Mouse (Mus musculus): ENCODE results near the gene Cers5. TPM values are rescaled to one million over a fixed set of nuclear protein-coding genes. Genes with fewer than 3 reads are reported as not detected.
"Not testable (repeated sequence)": the region's sequence is repeated elsewhere in the genome, so short reads cannot be mapped to it uniquely, and the experiment has no call there.

The Cers5 gene
- polyA plus RNA-seq, 1 experiment, result 59.8 TPM

- DNase-seq (ENCODE audit: low read depth), result no peak
These were observed 67.1 kb downstream of the Cers5 start, which contains the start of gene Gm17349 for GRCm38 (mm10) chr15:99705440-99706048. Gm17349 (minus strand) TSS chr15:99705490.

GRCm38 (mm10) chr15:99704881-99705280 is 67.8 kb downstream of the Cers5 start:
- no peak for DNase-seq (ENCODE audit: low read depth)

- no peak for DNase-seq (ENCODE audit: low read depth)
These were observed 68.5 kb downstream of the Cers5 start for GRCm38 (mm10) chr15:99704041-99704681.

GRCm38 (mm10) chr15:99703676-99704040 is 69.0 kb downstream of the Cers5 start:
- no peak for DNase-seq (ENCODE audit: low read depth)

GRCm38 (mm10) chr15:99703104-99703503 is 69.6 kb downstream of the Cers5 start:
- no peak for DNase-seq (ENCODE audit: low read depth)

GRCm38 (mm10) chr15:99701999-99702900 is 70.4 kb downstream of the Cers5 start, which contains the start of gene Smarcd1:
Smarcd1 (plus strand) TSS chr15:99702129.
- no peak for DNase-seq (ENCODE audit: low read depth)

GRCm38 (mm10) chr15:99701640-99701998 is 71.1 kb downstream of the Cers5 start:
- not testable (repeated sequence) for DNase-seq (ENCODE audit: low read depth)

GRCm38 (mm10) chr15:99700219-99701106 is 72.2 kb downstream of the Cers5 start:
- no peak for DNase-seq (ENCODE audit: low read depth)

- DNase-seq (ENCODE audit: low read depth), result no peak
These were observed 73.0 kb downstream of the Cers5 start for GRCm38 (mm10) chr15:99699715-99700114.

GRCm38 (mm10) chr15:99698533-99699085 is 74.1 kb downstream of the Cers5 start:
- no peak for DNase-seq (ENCODE audit: low read depth)

- DNase-seq (ENCODE audit: low read depth), result no peak
These were observed 75.4 kb downstream of the Cers5 start for GRCm38 (mm10) chr15:99697309-99697708.

- DNase-seq (ENCODE audit: low read depth), result no peak
These were observed 80.7 kb downstream of the Cers5 start for GRCm38 (mm10) chr15:99691976-99692375.

GRCm38 (mm10) chr15:99690924-99691323 is 81.8 kb downstream of the Cers5 start:
- no peak for DNase-seq (ENCODE audit: low read depth)

GRCm38 (mm10) chr15:99688712-99689111 is 84.0 kb downstream of the Cers5 start:
- DNase-seq (ENCODE audit: low read depth), result no peak

Other genes with a start within 250 kb of the Cers5 start
- 19.4 and 23.8 TPM in 2 replicates for gene Faim2, start 244.7 kb downstream of the Cers5 start, polyA plus RNA-seq (2012; rRNA removed)
- gene Aqp2, start 193.8 kb downstream of the Cers5 start, polyA plus RNA-seq (2012; rRNA removed), result 2.4 and 4.4 TPM in 2 replicates
- 3.3 and 4.2 TPM in 2 replicates for gene Aqp5, start 182.1 kb downstream of the Cers5 start, polyA plus RNA-seq (2012; rRNA removed)
- 6.4 and 9.1 TPM in 2 replicates for gene Aqp6, start 171.5 kb downstream of the Cers5 start, polyA plus RNA-seq (2012; rRNA removed)
- gene Racgap1, start 121.2 kb downstream of the Cers5 start, polyA plus RNA-seq (2012; rRNA removed), result 4.6 and 5.6 TPM in 2 replicates
- gene Asic1, start 102.5 kb downstream of the Cers5 start, polyA plus RNA-seq (2012; rRNA removed), result 0.18 and 0.41 TPM in 2 replicates
- gene Smarcd1, start 70.8 kb downstream of the Cers5 start, polyA plus RNA-seq (2012; rRNA removed), result 22.5 and 23.2 TPM in 2 replicates
- gene Gm17349, start 67.4 kb downstream of the Cers5 start, polyA plus RNA-seq (2012; rRNA removed), result not detected in 2 replicates
- 345 and 504 TPM in 2 replicates for gene Gpd1, start 55.4 kb downstream of the Cers5 start, polyA plus RNA-seq (2012; rRNA removed)
- 226 and 319 TPM in 2 replicates for gene Cox14, start 47.3 kb downstream of the Cers5 start, polyA plus RNA-seq (2012; rRNA removed)
- gene Lima1, start 102.6 kb upstream of the Cers5 start, polyA plus RNA-seq (2012; rRNA removed), result 28.4 and 33.8 TPM in 2 replicates
- 0.20 and 0.30 TPM in 2 replicates for gene Fam186a, start 194.2 kb upstream of the Cers5 start, polyA plus RNA-seq (2012; rRNA removed)
- 66.3 and 78.5 TPM in 2 replicates for gene Larp4, start 197.2 kb upstream of the Cers5 start, polyA plus RNA-seq (2012; rRNA removed)